Mouse (Mus musculus) liver, embryonic 14.5 days (tissue): Measurements from ENCODE around the gene Sart1. TPM values are rescaled to one million over a fixed set of nuclear protein-coding genes. Genes with fewer than 3 reads are reported as not detected.

Source experiments
- ATAC-seq: fragments of 200-750 bp; cut with Nextera tagmentation; 2 replicates; pipeline ENCODE4 v1.8.0; 2017; ENCODE audit warnings: moderate number of reproducible peaks, mild to moderate bottlenecking, moderate library complexity; ENCODE audit not compliant: insufficient read depth
- DNase-seq, 3 experiments: peaks; one replicate each; pipeline ENCODE4 v3.0.0-alpha.2; 2012 to 2013; ENCODE audit warnings: low read depth in 3 of 3, low spot score in 3 of 3
- H3K27ac ChIP-seq: fragments of 300-500 bp; sonication (generic); 2 replicates; pipeline ENCODE4 v1.5.1; 2014; ENCODE audit warnings: moderate library complexity, mild to moderate bottlenecking, control low read depth, inconsistent platforms
- H3K27me3 ChIP-seq: fragments of 300-500 bp; sonication (generic); 2 replicates; pipeline ENCODE4 v1.6.1; 2014; ENCODE audit warnings: mild to moderate bottlenecking, low read length, moderate library complexity; ENCODE audit not compliant: control insufficient read depth, insufficient read depth
- H3K36me3 ChIP-seq: fragments of 300-500 bp; sonication (generic); replicated peaks from 2 replicates; pipeline ENCODE4 v1.6.1; 2014; ENCODE audit warnings: low read depth; ENCODE audit not compliant: control insufficient read depth, insufficient read depth
- H3K4me1 ChIP-seq, 2 experiments: fragments of 200-500 bp in 1 of 2; fragments of 300-500 bp in 1 of 2; sonication (generic) in 1 of 2; replicated peaks; 2 replicates each; pipeline ENCODE4 v1.6.1; 2012 to 2014; ENCODE audit warnings: antibody characterized with exemption in 1 of 2, inconsistent platforms in 1 of 2, low read length in 1 of 2; ENCODE audit not compliant: control insufficient read depth in 2 of 2, insufficient read depth in 2 of 2
- H3K4me2 ChIP-seq: fragments of 300-500 bp; sonication (generic); 2 replicates; pipeline ENCODE4 v1.6.1; 2014; ENCODE audit warnings: low read depth, mild to moderate bottlenecking, control low read depth, moderate library complexity
- H3K4me3 ChIP-seq, 2 experiments: fragments of 200-500 bp in 1 of 2; fragments of 300-500 bp in 1 of 2; sonication (generic) in 1 of 2; 2 replicates each; pipeline ENCODE4 v1.5.1; 2012 to 2014; ENCODE audit warnings: low read depth in 2 of 2, low read length in 2 of 2, mild to moderate bottlenecking in 2 of 2, control low read depth in 1 of 2, inconsistent platforms in 1 of 2, moderate library complexity in 1 of 2; ENCODE audit not compliant: insufficient read depth in 1 of 2
- H3K9ac ChIP-seq: fragments of 300-500 bp; sonication (generic); replicated peaks from 2 replicates; pipeline ENCODE4 v1.6.1; 2014; ENCODE audit warnings: mild to moderate bottlenecking, control low read depth, moderate library complexity
- H3K9me3 ChIP-seq: fragments of 300-500 bp; sonication (generic); 2 replicates; pipeline ENCODE4 v1.6.1; 2016; ENCODE audit warnings: low read length, mixed read lengths; ENCODE audit not compliant: control insufficient read depth
- CTCF ChIP-seq: IDR thresholded peaks from 2 replicates; pipeline ENCODE4 v1.5.1; 2016; ENCODE audit warnings: antibody characterized with exemption, low read depth, control low read depth
- EP300 ChIP-seq: IDR thresholded peaks from 2 replicates; pipeline ENCODE4 v1.6.1; 2016; ENCODE audit warnings: antibody characterized with exemption, low read depth
- WGBS: fragments of 180-500 bp; shearing (Covaris S2); extraction: QIAGEN DNeasy Blood & Tissue Kit; methylation state at CpG from one replicate; pipeline ENCODE4 v1.1.7; 2014; ENCODE audit not compliant: insufficient replicate concordance; 5-methylcytosine and 5-hydroxymethylcytosine counted together
- polyA plus RNA-seq, 2 experiments: library from polyadenylated mRNA; depleted of rRNA in 1 of 2; stranded (reverse) in 1 of 2; unstranded in 1 of 2; fragments of >200 nt; fragmentation: Nextera tagmentation in 1 of 2; extraction: Ambion mirVana in 1 of 2; gene quantifications; 2 replicates each; pipeline versions ENCODE4 v1.2.1 to v1.2.3; 2012 to 2014

Sart1 gene
- polyA plus RNA-seq (2012; rRNA removed) (13.1 and 21.7 TPM in 2 replicates), polyA plus RNA-seq (2014; fragmentation: Nextera tagmentation; extraction: Ambion mirVana) (24.1 and 26.6 TPM in 2 replicates)

GRCm38 (mm10) chr19:5388588-5389242, at the start of gene Sart1:
Gene Sart1 (minus strand): TSS chr19:5388703.
- Histone ChIP-seq H3K4me1 (peaks cover 23 to 25% of the 10 kb centered on the region in 2 experiments), H3K27ac (peak within 1 kb of the TSS; percentile 92), H3K36me3 (peaks cover 8% of the 10 kb centered on the region), H3K27me3 (no peaks in the 10 kb centered on the region), H3K9ac (peak within 1 kb of the TSS; percentile 91), H3K4me3 (peak within 1 kb of the TSS; percentile 80 to 92), H3K9me3 (no peaks in the 10 kb centered on the region), H3K4me2 (peak within 1 kb of the TSS; percentile 99)
- ATAC-seq (peak; percentile 92), DNase-seq (peak; percentile 91 to 93 (median 92))
- 1% methylated on average over 43 of the region's 43 CpGs for WGBS
- no peak for TF ChIP-seq EP300
- no peak for TF ChIP-seq CTCF

GRCm38 (mm10) chr19:5433951-5434350, 45.4 kb upstream of the Sart1 start:
- ATAC-seq = no peak
- Histone ChIP-seq H3K9me3 (no peaks in the 10 kb centered on the region), H3K27me3 (no peaks in the 10 kb centered on the region), H3K4me3 (no peak overlapping the region), H3K36me3 (no peaks in the 10 kb centered on the region), H3K4me2 (peak overlapping the region; percentile 68), H3K27ac (no peak overlapping the region), H3K4me1 (peaks cover 0 to 4% of the 10 kb centered on the region in 2 experiments; a peak in 2 of 4 replicates), H3K9ac (no peak overlapping the region)
- WGBS = 43% methylated on average over 7 of the region's 7 CpGs
- no peak for DNase-seq
- no peak for TF ChIP-seq CTCF
- TF ChIP-seq EP300 = no peak

GRCm38 (mm10) chr19:5432992-5433852, 44.7 kb upstream of the Sart1 start:
- ATAC-seq (peak; percentile 50), DNase-seq (no peak)
- no peak overlapping the region for H3K27ac ChIP-seq
- H3K9ac ChIP-seq = peak overlapping the region; percentile 50
- no peaks in the 10 kb centered on the region for H3K9me3 ChIP-seq
- H3K4me3 ChIP-seq = peak overlapping the region; percentile 26 to 45
- 5% methylated on average over 16 of the region's 16 CpGs for WGBS
- TF ChIP-seq CTCF (peak; percentile 55), EP300 (no peak)
- peak overlapping the region; percentile 68 for H3K4me2 ChIP-seq
- H3K4me1 ChIP-seq = peaks cover 0 to 4% of the 10 kb centered on the region in 2 experiments; a peak in 2 of 4 replicates
- no peaks in the 10 kb centered on the region for H3K36me3 ChIP-seq
- H3K27me3 ChIP-seq = no peaks in the 10 kb centered on the region

- Histone ChIP-seq H3K9ac (no peak overlapping the region), H3K4me2 (no peak overlapping the region), H3K36me3 (peaks cover 3% of the 10 kb centered on the region), H3K9me3 (no peaks in the 10 kb centered on the region), H3K27ac (no peak overlapping the region), H3K27me3 (no peaks in the 10 kb centered on the region), H3K4me3 (no peak overlapping the region), H3K4me1 (peaks cover 0 to 4% of the 10 kb centered on the region in 2 experiments; a peak in 2 of 4 replicates)
- TF ChIP-seq EP300 (no peak), CTCF (no peak)
- WGBS = 61% methylated on average over 4 of the region's 4 CpGs
- DNase-seq = no peak
- no peak for ATAC-seq
These were observed 43.5 kb upstream of the Sart1 start for GRCm38 (mm10) chr19:5431911-5432464.
